Mouse (Mus musculus): Measurements from ENCODE around the gene Gm3376. TPM values are rescaled to one million over a fixed set of nuclear protein-coding genes. Genes with fewer than 3 reads are reported as not detected.
"Not testable (repeated sequence)": the region's sequence is repeated elsewhere in the genome, so short reads cannot be mapped to it uniquely, and the experiment has no call there.

The Gm3376 gene
- polyA plus RNA-seq (2014; fragmentation: Nextera tagmentation; extraction: Ambion mirVana): not detected in 2 replicates

- not testable (repeated sequence) for H3K9ac ChIP-seq; H3K27ac ChIP-seq; H3K4me2 ChIP-seq (replicated peaks); H3K27me3 ChIP-seq (ENCODE audit: control insufficient read depth, insufficient read depth, low read length); ATAC-seq (ENCODE audit: low FRiP score); H3K9me3 ChIP-seq (ENCODE audit: control insufficient read depth, low read length); H3K36me3 ChIP-seq (replicated peaks; ENCODE audit: control insufficient read depth, insufficient read depth); DNase-seq (ENCODE audit: low spot score); H3K4me3 ChIP-seq (replicated peaks; ENCODE audit: low read length); H3K4me1 ChIP-seq (replicated peaks; ENCODE audit: control insufficient read depth, insufficient read depth, low read length)
- no CpG with 5 or more reads among the region's 9 CpGs for WGBS
These were observed at the start of gene Gm3376 for GRCm38 (mm10) chrY:3771373-3771772. TSS of gene Gm3376 (plus strand) at chrY:3771673.

All from hindbrain, embryonic 14.5 days (tissue).